Mouse (Mus musculus) testis, adult 2 months (tissue): ENCODE results near the gene Ckap4.

Source experiments
- CTCF ChIP-seq: fragments of 200-500 bp; IDR thresholded peaks from 2 replicates; pipeline ENCODE4 v1.5.1; 2012; ENCODE audit warnings: low read depth, mild to moderate bottlenecking, inconsistent platforms, low read length, moderate library complexity; ENCODE audit not compliant: control insufficient read depth, insufficient read depth, insufficient replicate concordance
- POLR2A ChIP-seq: fragments of 200-500 bp; IDR thresholded peaks from 2 replicates; pipeline ENCODE4 v1.6.1; 2012; ENCODE audit warnings: low read depth, mild to moderate bottlenecking, inconsistent platforms, low read length, moderate library complexity; ENCODE audit not compliant: control insufficient read depth

DNA sequence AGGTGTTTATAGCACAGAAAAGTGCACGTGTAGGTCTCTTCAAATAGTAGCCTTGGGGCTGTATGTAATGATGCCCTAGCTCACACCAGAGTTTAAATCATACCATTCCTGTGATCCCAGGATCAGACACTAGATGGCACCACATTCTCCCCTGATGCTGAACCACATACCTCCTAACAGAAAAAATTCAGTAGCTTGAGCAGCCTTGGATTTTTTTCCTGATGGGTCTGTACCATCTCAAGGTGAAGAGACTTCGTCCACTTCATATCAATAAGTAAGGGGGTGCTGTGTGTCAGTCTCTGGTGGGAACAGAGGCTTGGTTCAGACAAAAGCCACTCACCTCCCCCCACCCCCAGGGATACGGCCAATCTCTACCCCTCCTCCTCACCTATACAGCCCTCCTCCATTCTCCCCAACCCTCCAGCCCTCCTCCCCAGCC lies 18.3 kb downstream of the Ckap4 start:
- TF ChIP-seq CTCF (no peak), POLR2A (no peak)
